Mouse (Mus musculus) C2C12 (cell line): ENCODE measurements around the gene Gjc1. TPM values are rescaled to one million over a fixed set of nuclear protein-coding genes. Genes with fewer than 3 reads are reported as not detected.
A peak's percentile ranks its signal among the peaks of the same experiment; 100 is the strongest.

Experiments used
- H3K27me3 ChIP-seq: one replicate; pipeline ENCODE4 v1.6.1; 2011; ENCODE audit not compliant: control insufficient read depth, insufficient read depth, insufficient read length
- H3K36me3 ChIP-seq: one replicate; pipeline ENCODE4 v1.6.1; 2011; ENCODE audit not compliant: control insufficient read depth, insufficient read depth
- H3K4me3 ChIP-seq: one replicate; pipeline ENCODE4 v1.5.1; 2011; ENCODE audit warnings: mild to moderate bottlenecking, control low read depth; ENCODE audit not compliant: poor library complexity, insufficient read depth, severe bottlenecking
- H3K79me2 ChIP-seq: one replicate; pipeline ENCODE4 v1.6.1; 2011; ENCODE audit not compliant: control insufficient read depth, insufficient read depth
- H3K79me3 ChIP-seq: one replicate; pipeline ENCODE4 v1.6.1; 2011; ENCODE audit warnings: low read depth, control low read depth
- H3ac ChIP-seq: one replicate; pipeline ENCODE3; 2011; ENCODE audit warnings: low read depth; ENCODE audit not compliant: control insufficient read depth, insufficient read length
- CEBPB ChIP-seq: IDR thresholded peaks from one replicate; pipeline ENCODE4 v1.6.1; 2011; ENCODE audit warnings: low read depth, mild to moderate bottlenecking, control low read depth, moderate library complexity
- CTCF ChIP-seq: IDR thresholded peaks from one replicate; pipeline ENCODE4 v1.5.1; 2011; ENCODE audit not compliant: control insufficient read depth, insufficient read depth, insufficient read length
- FOSL1 ChIP-seq: IDR thresholded peaks from one replicate; pipeline ENCODE4 v1.8.0; 2011; ENCODE audit warnings: mild to moderate bottlenecking, low read length; ENCODE audit not compliant: poor library complexity, insufficient read depth, severe bottlenecking
- MAX ChIP-seq: IDR thresholded peaks from one replicate; pipeline ENCODE4 v1.6.1; 2011; ENCODE audit warnings: mild to moderate bottlenecking, control low read depth
- MYOD1 ChIP-seq: IDR thresholded peaks from one replicate; pipeline ENCODE4 v1.6.1; 2011; ENCODE audit warnings: low read depth; ENCODE audit not compliant: control insufficient read depth, insufficient read length
- MYOG ChIP-seq: IDR thresholded peaks from one replicate; pipeline ENCODE4 v1.6.1; 2011; ENCODE audit not compliant: control insufficient read depth, insufficient read length; ENCODE audit errors: extremely low read depth
- USF1 ChIP-seq: IDR thresholded peaks from one replicate; pipeline ENCODE4 v1.6.1; 2011; ENCODE audit warnings: low read depth, mild to moderate bottlenecking, control low read depth, moderate library complexity
- polyA plus RNA-seq: library from polyadenylated mRNA; unstranded; fragments of >200 nt; fragmentation: generic; extraction: Trizol; gene quantifications from one replicate; pipeline ENCODE4 v1.2.1, GENCODE M21; 2012; ENCODE audit warnings: missing spikeins

The Gjc1 gene
- polyA plus RNA-seq, 1 experiment, result 20.7 TPM

GRCm38 (mm10) chr11:102765416-102765815, 54.1 kb downstream of the Gjc1 start:
- no peaks in the 10 kb centered on the region for H3K79me3 ChIP-seq
- H3K27me3 ChIP-seq, result peaks cover 24% of the 10 kb centered on the region
- peak; percentile 1 for TF ChIP-seq MYOD1
- no peak for TF ChIP-seq USF1
- no peak overlapping the region for H3ac ChIP-seq
- no peak overlapping the region for H3K4me3 ChIP-seq
- no peaks in the 10 kb centered on the region for H3K79me2 ChIP-seq
- H3K36me3 ChIP-seq, result no peaks in the 10 kb centered on the region

DNA sequence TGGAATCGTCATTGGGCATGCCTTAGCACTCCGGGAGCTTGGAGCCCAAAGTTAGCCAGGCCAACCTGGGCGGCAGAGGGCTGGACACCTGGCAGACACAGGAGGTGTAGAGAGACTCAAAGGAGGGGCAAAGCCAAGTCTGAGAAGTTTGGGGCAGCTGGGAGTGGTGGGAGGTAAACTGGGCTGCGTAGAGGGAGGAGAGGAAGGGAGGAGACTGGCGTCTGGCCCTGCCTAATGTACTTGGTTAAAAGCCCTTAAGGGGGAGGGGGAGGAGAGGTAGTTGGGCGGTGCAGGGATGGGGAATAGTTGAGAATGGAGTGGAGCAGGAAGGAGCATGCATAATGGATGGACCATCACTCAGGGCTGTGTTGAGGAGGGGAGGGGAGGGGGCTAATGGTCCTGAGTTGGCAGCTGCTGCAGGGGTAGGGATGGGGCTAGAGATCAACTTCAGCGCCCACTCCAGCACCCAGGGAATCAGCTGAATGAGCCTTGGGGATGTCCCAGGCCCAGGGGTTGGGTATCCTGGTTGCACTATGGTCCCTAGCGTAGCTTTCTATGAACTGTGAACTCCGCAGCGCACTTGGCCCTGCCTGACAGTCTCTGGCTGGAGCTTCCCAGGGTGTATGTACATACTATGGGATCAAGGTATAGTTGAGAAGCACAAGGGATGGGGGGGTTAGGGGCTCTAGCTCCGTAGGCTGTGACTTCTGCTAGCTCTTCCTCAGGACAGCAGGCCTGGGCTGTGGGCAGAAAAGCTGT, 56.3 kb downstream of the Gjc1 start:
- TF ChIP-seq CEBPB (no peak), FOSL1 (no peak), MYOD1 (no peak), CTCF (no peak), MYOG (no peak), MAX (no peak), USF1 (no peak)

DNA sequence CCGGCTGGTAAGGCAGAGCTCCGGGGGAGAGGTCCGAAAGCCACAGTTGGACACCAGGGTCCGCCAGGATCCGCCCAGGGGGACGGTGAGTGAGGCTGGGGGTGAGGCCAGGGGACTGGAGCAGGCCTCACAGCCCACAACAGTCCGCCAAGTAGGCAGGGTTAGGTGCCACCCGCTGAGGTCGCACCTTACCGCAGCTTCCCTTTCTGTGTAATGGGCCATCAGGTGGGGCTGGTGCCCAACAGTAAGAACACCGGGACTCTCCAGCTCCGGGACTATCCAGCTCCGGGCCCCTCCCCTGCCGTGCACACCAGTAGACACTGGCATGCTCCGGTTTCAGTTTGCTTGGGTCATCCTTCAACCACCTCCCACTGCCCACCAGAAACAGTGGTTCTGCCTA, 57.3 kb downstream of the Gjc1 start:
- no peak for TF ChIP-seq USF1
- no peak for TF ChIP-seq MYOD1
- TF ChIP-seq MYOG, result no peak
- TF ChIP-seq CEBPB, result no peak
- TF ChIP-seq FOSL1, result no peak
- TF ChIP-seq MAX, result no peak
- TF ChIP-seq CTCF, result no peak
- peaks cover 24% of the 10 kb centered on the region for H3K27me3 ChIP-seq
- no peak overlapping the region for H3K4me3 ChIP-seq

More for the DNA sequence above, 56.3 kb downstream of the Gjc1 start:
- Histone ChIP-seq H3K79me2 (no peaks in the 10 kb centered on the region), H3K79me3 (no peaks in the 10 kb centered on the region), H3K4me3 (no peak overlapping the region), H3K36me3 (no peaks in the 10 kb centered on the region), H3K27me3 (peaks cover 24% of the 10 kb centered on the region), H3ac (no peak overlapping the region)

GRCm38 (mm10) chr11:102761309-102762210, 57.9 kb downstream of the Gjc1 start, which contains the start of gene Adam11:
Gene Adam11, plus strand, starts transcription at chr11:102761439.
- peak within 1 kb of the TSS; percentile 3 for H3ac ChIP-seq
- no peaks in the 10 kb centered on the region for H3K36me3 ChIP-seq
- no peaks in the 10 kb centered on the region for H3K79me2 ChIP-seq
- no peak within 1 kb of the TSS for H3K4me3 ChIP-seq
- H3K27me3 ChIP-seq, result peaks cover 24% of the 10 kb centered on the region
- H3K79me3 ChIP-seq, result no peaks in the 10 kb centered on the region
- TF ChIP-seq CEBPB, result no peak

More for the DNA sequence above, 57.3 kb downstream of the Gjc1 start:
- no peaks in the 10 kb centered on the region for H3K79me3 ChIP-seq
- no peaks in the 10 kb centered on the region for H3K36me3 ChIP-seq
- no peaks in the 10 kb centered on the region for H3K79me2 ChIP-seq
- no peak overlapping the region for H3ac ChIP-seq

GRCm38 (mm10) chr11:102760805-102761308, 58.6 kb downstream of the Gjc1 start:
- H3K36me3 ChIP-seq, result no peaks in the 10 kb centered on the region
- H3K4me3 ChIP-seq, result no peak overlapping the region
- H3ac ChIP-seq, result no peak overlapping the region
- peaks cover 24% of the 10 kb centered on the region for H3K27me3 ChIP-seq
- no peak for TF ChIP-seq MAX
- TF ChIP-seq MYOD1, result no peak
- TF ChIP-seq USF1, result no peak
- no peak for TF ChIP-seq MYOG
- TF ChIP-seq FOSL1, result no peak
- TF ChIP-seq CTCF, result no peak
- TF ChIP-seq CEBPB, result no peak
- H3K79me3 ChIP-seq, result no peaks in the 10 kb centered on the region
- no peaks in the 10 kb centered on the region for H3K79me2 ChIP-seq
